ENCODE assay signal across 13 mouse cellular contexts in the genomic region with DNA sequence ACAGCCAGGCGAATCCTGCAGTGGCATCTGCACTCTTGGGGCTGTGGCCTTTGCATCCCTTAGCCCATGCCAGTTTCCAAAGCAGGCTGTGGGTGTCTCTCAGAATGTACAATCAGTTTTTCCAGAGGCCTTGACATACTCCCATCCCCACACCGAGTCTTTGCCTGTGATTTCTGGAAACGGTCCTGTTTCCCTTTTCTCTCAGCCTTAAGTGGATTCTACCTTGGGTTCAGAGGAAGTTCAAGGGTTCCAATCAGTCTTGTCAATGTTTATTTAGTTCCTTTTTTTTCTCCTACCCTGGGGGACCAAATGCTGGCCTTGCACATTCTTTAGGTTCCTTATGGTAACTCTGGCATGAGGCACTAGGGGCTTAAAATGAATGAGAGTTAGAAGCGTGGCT. TPM values are rescaled to one million over a fixed set of nuclear protein-coding genes. Genes with fewer than 3 reads are reported as not detected.
DNase-seq lines count a peak whose midpoint lies in the region; ATAC-seq and TF ChIP-seq lines count a peak whose summit lies in the region.
"Had no signal": no experiment of that assay in that cellular context is flagged by ENCODE, and none has a peak within 500 bp of the region (broad histone marks: within the 10 kb centered on the region; RNA-seq: fewer than 3 reads in every experiment).

No protein-coding gene starts in this region.

- H3K4me3 ChIP-seq in lung, embryonic 14.5 days (ENCODE audit: low read depth, low read length), result no peak overlapping the region
- no peak overlapping the region for H3K4me3 ChIP-seq in kidney, postnatal 0 days (replicated peaks; ENCODE audit: low read depth, low read length)

- H3K36me3 ChIP-seq in lung, embryonic 14.5 days (ENCODE audit: insufficient read depth), result no peaks in the 10 kb centered on the region
- no peaks in the 10 kb centered on the region for H3K36me3 ChIP-seq in kidney, postnatal 0 days (ENCODE audit: insufficient read depth, low read length)

- no peak overlapping the region for H3K9ac ChIP-seq in lung, embryonic 14.5 days
- no peak overlapping the region for H3K9ac ChIP-seq in kidney, postnatal 0 days (ENCODE audit: low read depth, low read length)
- H3K9ac ChIP-seq: hindbrain, embryonic 14.5 days had no signal

- peak overlapping the region; percentile 15; the same call in 1 of the 2 replicates for H3K4me2 ChIP-seq in lung, embryonic 14.5 days
- H3K4me2 ChIP-seq in kidney, postnatal 0 days (ENCODE audit: low read length), result no peak overlapping the region
- H3K4me2 ChIP-seq: hindbrain, embryonic 14.5 days had no signal

- H3K4me1 ChIP-seq in lung, embryonic 14.5 days (ENCODE audit: insufficient read depth), result peaks cover 34% of the 10 kb centered on the region
- peaks cover 7% of the 10 kb centered on the region; the same call in 1 of the 2 replicates for H3K4me1 ChIP-seq in kidney, postnatal 0 days (replicated peaks; ENCODE audit: insufficient read depth, low read length)

- H3K27me3 ChIP-seq in lung, embryonic 14.5 days (ENCODE audit: insufficient read depth, low read length), result no peaks in the 10 kb centered on the region
- no peaks in the 10 kb centered on the region for H3K27me3 ChIP-seq in kidney, postnatal 0 days (ENCODE audit: insufficient read depth, low read length)

- peak; percentile 16; the same call in 1 of the 2 replicates for TF ChIP-seq CTCF in lung, embryonic 14.5 days (IDR thresholded peaks at IDR 0.05; ENCODE audit: low read depth)
- TF ChIP-seq CTCF in kidney, postnatal 0 days (IDR thresholded peaks at IDR 0.05; ENCODE audit: low read depth), result no peak

- WGBS in lung, embryonic 14.5 days, result 21% methylated on average over 4 of the region's 4 CpGs
- WGBS in kidney, postnatal 0 days, result 35% methylated on average over 4 of the region's 4 CpGs

- H3K27ac ChIP-seq in lung, embryonic 14.5 days (ENCODE audit: low read depth), result no peak overlapping the region; the same call in 1 of the 2 replicates
- no peak overlapping the region for H3K27ac ChIP-seq in kidney, postnatal 0 days
- H3K27ac ChIP-seq: hindbrain, embryonic 14.5 days; macrophage had no signal

- no peaks in the 10 kb centered on the region for H3K9me3 ChIP-seq in lung, embryonic 14.5 days (ENCODE audit: low read depth, low read length)
- H3K9me3 ChIP-seq in kidney, postnatal 0 days (replicated peaks; ENCODE audit: low read length), result no peaks in the 10 kb centered on the region

- peak; percentile 48; the same call in 1 of the 2 replicates for ATAC-seq in lung, embryonic 14.5 days (ENCODE audit: insufficient read depth)
- ATAC-seq in kidney, postnatal 0 days (replicated peaks; ENCODE audit: low FRiP score, low read depth), result no peak
- no peak for ATAC-seq in cerebellum, adult (ENCODE audit: insufficient number of reproducible peaks, low FRiP score, low TSS enrichment)

- DNase-seq in heart, adult 11 months, result peak; percentile 88
- DNase-seq in heart, adult 8-10 months (ENCODE audit: low spot score), result no peak
- peak; percentile 80 for DNase-seq in lung, embryonic 14.5 days
- DNase-seq in lung, postnatal 10 days, result no peak
- peak; percentile 59 for DNase-seq in embryo, embryonic 10 days (ENCODE audit: low spot score)
- peak; percentile 60 for DNase-seq in kidney, postnatal 0 days (ENCODE audit: low spot score)
- no peak for DNase-seq in gastrocnemius, adult 18-20 months (ENCODE audit: low spot score)
- DNase-seq: cerebellum, postnatal 10 days; gastrocnemius, postnatal 10 days; left cerebral cortex, postnatal 4 days had no signal

RNA-seq across cellular contexts. Expression of a gene that starts 16.0 kb away (rescaled TPM):
- total RNA-seq in heart, adult 8-10 months (2022), result 100 to 1,000 TPM; 112 to 130 (median 120) TPM
- polyA plus RNA-seq in lung, embryonic 14.5 days (2014; fragmentation: Nextera tagmentation; extraction: Ambion mirVana), result 27.0 and 29.8 TPM in 2 replicates
- polyA plus RNA-seq in kidney, postnatal 0 days (2015; fragmentation: Nextera tagmentation; extraction: Ambion mirVana), result 6.0 and 6.8 TPM in 2 replicates
- 10 to 100 TPM; 46.0 to 59.0 TPM for total RNA-seq in gastrocnemius, adult 18-20 months (2021)

RNA-seq across cellular contexts. Expression of a gene that starts 36.7 kb away (rescaled TPM):
- 1 to 10 TPM; 5.9 to 6.6 (median 6.3) TPM for total RNA-seq in heart, adult 8-10 months (2022)
- polyA plus RNA-seq in lung, embryonic 14.5 days (2014; fragmentation: Nextera tagmentation; extraction: Ambion mirVana), result 7.6 and 8.1 TPM in 2 replicates
- 9.8 and 10.1 TPM in 2 replicates for polyA plus RNA-seq in kidney, postnatal 0 days (2015; fragmentation: Nextera tagmentation; extraction: Ambion mirVana)
- total RNA-seq in gastrocnemius, adult 18-20 months (2021), result 1 to 10 TPM; 2.9 TPM

Comparison
In these comparisons a context has a peak if more than half of its experiments do, and no peak if none do; other contexts are left out.
1. DNase-seq: peak in heart, adult 11 months (single experiment), lung, embryonic 14.5 days (single experiment), embryo, embryonic 10 days (single experiment) and kidney, postnatal 0 days (single experiment); none in heart, adult 8-10 months (single experiment), lung, postnatal 10 days (single experiment) and gastrocnemius, adult 18-20 months (single experiment).